Mouse (Mus musculus): ENCODE results near the gene Slc16a8. TPM values are rescaled to one million over a fixed set of nuclear protein-coding genes. Genes with fewer than 3 reads are reported as not detected.
A peak's percentile ranks its signal among the peaks of the same experiment; 100 is the strongest.

Slc16a8 gene
- polyA plus RNA-seq, 1 experiment from 2014 or later = 0.28 TPM

- Histone ChIP-seq H3K27me3 (ENCODE audit: control insufficient read depth, insufficient read depth, low read length) (no peaks in the 10 kb centered on the region), H3K4me3 (replicated peaks; ENCODE audit: low read depth, low read length) (peak overlapping the region; percentile 37), H3K36me3 (ENCODE audit: control insufficient read depth, insufficient read depth, low read length) (no peaks in the 10 kb centered on the region), H3K4me2 (ENCODE audit: low read length) (peak overlapping the region; percentile 82), H3K9ac (replicated peaks; ENCODE audit: low read length) (peak overlapping the region; percentile 48; the same call in 1 of the 2 replicates), H3K4me1 (ENCODE audit: control insufficient read depth, insufficient read depth, low read length) (peaks cover 12% of the 10 kb centered on the region; the same call in 1 of the 2 replicates), H3K27ac (replicated peaks; ENCODE audit: low read depth, low read length) (no peak overlapping the region), H3K9me3 (ENCODE audit: control insufficient read depth, low read length) (no peaks in the 10 kb centered on the region)
- ATAC-seq (ENCODE audit: low FRiP score, low TSS enrichment) (no peak; the same call in 1 of the 2 replicates), DNase-seq (peak; percentile 77)
- 11% methylated on average over 17 of the region's 17 CpGs for WGBS
Observed at GRCm38 (mm10) chr15:79271124-79271746, 16.7 kb upstream of the Slc16a8 start.

GRCm38 (mm10) chr15:79270317-79271123 lies 16.0 kb upstream of the Slc16a8 start:
- Histone ChIP-seq H3K9ac (replicated peaks; ENCODE audit: low read length) (peak overlapping the region; percentile 48; the same call in 1 of the 2 replicates), H3K27ac (replicated peaks; ENCODE audit: low read depth, low read length) (no peak overlapping the region), H3K4me2 (ENCODE audit: low read length) (peak overlapping the region; percentile 82), H3K27me3 (ENCODE audit: control insufficient read depth, insufficient read depth, low read length) (no peaks in the 10 kb centered on the region), H3K4me3 (replicated peaks; ENCODE audit: low read depth, low read length) (peak overlapping the region; percentile 37), H3K9me3 (ENCODE audit: control insufficient read depth, low read length) (no peaks in the 10 kb centered on the region), H3K4me1 (ENCODE audit: control insufficient read depth, insufficient read depth, low read length) (peaks cover 12% of the 10 kb centered on the region; the same call in 1 of the 2 replicates), H3K36me3 (ENCODE audit: control insufficient read depth, insufficient read depth, low read length) (no peaks in the 10 kb centered on the region)
- DNase-seq (peak; percentile 84), ATAC-seq (ENCODE audit: low FRiP score, low TSS enrichment) (no peak)
- under 1% methylated on average over 33 of the region's 33 CpGs for WGBS

- H3K4me2 ChIP-seq (ENCODE audit: low read length) = no peak overlapping the region
- no peaks in the 10 kb centered on the region for H3K9me3 ChIP-seq (ENCODE audit: control insufficient read depth, low read length)
- no peak overlapping the region for H3K9ac ChIP-seq (replicated peaks; ENCODE audit: low read length)
- H3K27ac ChIP-seq (replicated peaks; ENCODE audit: low read depth, low read length) = no peak overlapping the region
- no peaks in the 10 kb centered on the region for H3K36me3 ChIP-seq (ENCODE audit: control insufficient read depth, insufficient read depth, low read length)
- peaks cover 12% of the 10 kb centered on the region; the same call in 1 of the 2 replicates for H3K4me1 ChIP-seq (ENCODE audit: control insufficient read depth, insufficient read depth, low read length)
- H3K27me3 ChIP-seq (ENCODE audit: control insufficient read depth, insufficient read depth, low read length) = peaks cover 1% of the 10 kb centered on the region; the same call in 1 of the 2 replicates
- no peak for DNase-seq
- H3K4me3 ChIP-seq (replicated peaks; ENCODE audit: low read depth, low read length) = no peak overlapping the region
- no peak for ATAC-seq (ENCODE audit: low FRiP score, low TSS enrichment)
- WGBS = 28% methylated on average over 1 of the region's 1 CpGs
Observed at GRCm38 (mm10) chr15:79268521-79268920, 14.0 kb upstream of the Slc16a8 start.

GRCm38 (mm10) chr15:79265384-79265783 lies 10.8 kb upstream of the Slc16a8 start:
- Histone ChIP-seq H3K4me1 (ENCODE audit: control insufficient read depth, insufficient read depth, low read length) (peaks cover 12% of the 10 kb centered on the region; the same call in 1 of the 2 replicates), H3K4me3 (replicated peaks; ENCODE audit: low read depth, low read length) (no peak overlapping the region), H3K4me2 (ENCODE audit: low read length) (no peak overlapping the region), H3K27me3 (ENCODE audit: control insufficient read depth, insufficient read depth, low read length) (peaks cover 32% of the 10 kb centered on the region), H3K9ac (replicated peaks; ENCODE audit: low read length) (no peak overlapping the region), H3K27ac (replicated peaks; ENCODE audit: low read depth, low read length) (no peak overlapping the region), H3K9me3 (ENCODE audit: control insufficient read depth, low read length) (no peaks in the 10 kb centered on the region), H3K36me3 (ENCODE audit: control insufficient read depth, insufficient read depth, low read length) (no peaks in the 10 kb centered on the region)
- 84% methylated on average over 4 of the region's 4 CpGs for WGBS
- no peak for DNase-seq
- ATAC-seq (ENCODE audit: low FRiP score, low TSS enrichment) = no peak

- 0 out of 2 replicates have a peak, but pooled peaks cover 9% of the 10 kb centered on the region for H3K4me1 ChIP-seq (ENCODE audit: control insufficient read depth, insufficient read depth, low read length)
- H3K9me3 ChIP-seq (ENCODE audit: control insufficient read depth, low read length) = no peaks in the 10 kb centered on the region
- H3K27me3 ChIP-seq (ENCODE audit: control insufficient read depth, insufficient read depth, low read length) = peaks cover 36% of the 10 kb centered on the region
- no peak for ATAC-seq (ENCODE audit: low FRiP score, low TSS enrichment)
- 90% methylated on average over 6 of the region's 6 CpGs for WGBS
- no peaks in the 10 kb centered on the region for H3K36me3 ChIP-seq (ENCODE audit: control insufficient read depth, insufficient read depth, low read length)
- no peak overlapping the region for H3K4me2 ChIP-seq (ENCODE audit: low read length)
- no peak overlapping the region for H3K4me3 ChIP-seq (replicated peaks; ENCODE audit: low read depth, low read length)
- no peak overlapping the region for H3K27ac ChIP-seq (replicated peaks; ENCODE audit: low read depth, low read length)
- DNase-seq = no peak
- no peak overlapping the region for H3K9ac ChIP-seq (replicated peaks; ENCODE audit: low read length)
Observed at GRCm38 (mm10) chr15:79263726-79264125, 9.2 kb upstream of the Slc16a8 start.

GRCm38 (mm10) chr15:79262786-79263309 lies 8.3 kb upstream of the Slc16a8 start:
- ATAC-seq (ENCODE audit: low FRiP score, low TSS enrichment) = no peak
- Histone ChIP-seq H3K4me3 (replicated peaks; ENCODE audit: low read depth, low read length) (no peak overlapping the region), H3K4me2 (ENCODE audit: low read length) (no peak overlapping the region), H3K9me3 (ENCODE audit: control insufficient read depth, low read length) (no peaks in the 10 kb centered on the region), H3K27ac (replicated peaks; ENCODE audit: low read depth, low read length) (no peak overlapping the region), H3K9ac (replicated peaks; ENCODE audit: low read length) (no peak overlapping the region), H3K36me3 (ENCODE audit: control insufficient read depth, insufficient read depth, low read length) (no peaks in the 10 kb centered on the region), H3K27me3 (ENCODE audit: control insufficient read depth, insufficient read depth, low read length) (peaks cover 36% of the 10 kb centered on the region), H3K4me1 (ENCODE audit: control insufficient read depth, insufficient read depth, low read length) (0 out of 2 replicates have a peak, but pooled peaks cover 9% of the 10 kb centered on the region)
- 92% methylated on average over 3 of the region's 3 CpGs for WGBS
- DNase-seq = no peak

GRCm38 (mm10) chr15:79262375-79262774 lies 7.8 kb upstream of the Slc16a8 start:
- H3K27me3 ChIP-seq (ENCODE audit: control insufficient read depth, insufficient read depth, low read length) = peaks cover 36% of the 10 kb centered on the region
- no peak overlapping the region for H3K27ac ChIP-seq (replicated peaks; ENCODE audit: low read depth, low read length)
- ATAC-seq (ENCODE audit: low FRiP score, low TSS enrichment) = no peak
- no peaks in the 10 kb centered on the region for H3K9me3 ChIP-seq (ENCODE audit: control insufficient read depth, low read length)
- no peaks in the 10 kb centered on the region for H3K36me3 ChIP-seq (ENCODE audit: control insufficient read depth, insufficient read depth, low read length)
- H3K4me2 ChIP-seq (ENCODE audit: low read length) = peak overlapping the region; percentile 96
- H3K4me1 ChIP-seq (ENCODE audit: control insufficient read depth, insufficient read depth, low read length) = 0 out of 2 replicates have a peak, but pooled peaks cover 9% of the 10 kb centered on the region
- no peak overlapping the region for H3K9ac ChIP-seq (replicated peaks; ENCODE audit: low read length)
- peak; percentile 69 for DNase-seq
- no peak overlapping the region for H3K4me3 ChIP-seq (replicated peaks; ENCODE audit: low read depth, low read length)
- 26% methylated on average over 13 of the region's 13 CpGs for WGBS

GRCm38 (mm10) chr15:79261757-79262156 lies 7.2 kb upstream of the Slc16a8 start:
- peak overlapping the region; percentile 96 for H3K4me2 ChIP-seq (ENCODE audit: low read length)
- H3K27me3 ChIP-seq (ENCODE audit: control insufficient read depth, insufficient read depth, low read length) = peaks cover 36% of the 10 kb centered on the region
- WGBS = 0% methylated on average over 28 of the region's 28 CpGs
- H3K36me3 ChIP-seq (ENCODE audit: control insufficient read depth, insufficient read depth, low read length) = no peaks in the 10 kb centered on the region
- DNase-seq (peak; percentile 68), ATAC-seq (ENCODE audit: low FRiP score, low TSS enrichment) (peak; percentile 46)
- no peaks in the 10 kb centered on the region for H3K9me3 ChIP-seq (ENCODE audit: control insufficient read depth, low read length)
- H3K27ac ChIP-seq (replicated peaks; ENCODE audit: low read depth, low read length) = no peak overlapping the region
- 0 out of 2 replicates have a peak, but pooled peaks cover 9% of the 10 kb centered on the region for H3K4me1 ChIP-seq (ENCODE audit: control insufficient read depth, insufficient read depth, low read length)
- peak overlapping the region; percentile 52 for H3K4me3 ChIP-seq (replicated peaks; ENCODE audit: low read depth, low read length)
- peak overlapping the region; percentile 61 for H3K9ac ChIP-seq (replicated peaks; ENCODE audit: low read length)
